Mouse (Mus musculus) MEL (cell line): ENCODE measurements around the gene Cpeb2.

Experiments used
- CHD1 ChIP-seq: IDR thresholded peaks from 2 replicates; pipeline ENCODE4 v1.6.1; 2012; ENCODE audit warnings: low read depth, mild to moderate bottlenecking, inconsistent platforms, low read length, improper control_type of control experiment
- CTCF ChIP-seq, 3 experiments: IDR thresholded peaks in 2 of 3; conservative IDR thresholded peaks in 1 of 3; 2 replicates each; pipeline ENCODE4 v1.5.1; 2011 to 2012; ENCODE audit warnings: low read length in 3 of 3, low read depth in 2 of 3, mild to moderate bottlenecking in 2 of 3, improper control_type of control experiment in 1 of 3, inconsistent platforms in 1 of 3, mixed read lengths in 1 of 3, moderate library complexity in 1 of 3; ENCODE audit not compliant: control insufficient read depth in 1 of 3, insufficient read depth in 1 of 3, poor library complexity in 1 of 3, severe bottlenecking in 1 of 3
- ELF1 ChIP-seq: IDR thresholded peaks from 2 replicates; pipeline ENCODE4 v1.6.1; 2014; ENCODE audit warnings: low read depth, mild to moderate bottlenecking, inconsistent platforms, low read length, improper control_type of control experiment, moderate library complexity
- MAFK ChIP-seq: IDR thresholded peaks from 2 replicates; pipeline ENCODE4 v1.6.1; 2011; ENCODE audit warnings: low read depth, mild to moderate bottlenecking, low read length, improper control_type of control experiment, borderline replicate concordance
- POLR2A ChIP-seq, 2 experiments: IDR thresholded peaks; 2 replicates each; pipeline ENCODE4 v1.6.1; 2011 to 2012; ENCODE audit warnings: low read length in 2 of 2, mild to moderate bottlenecking in 2 of 2, control low read depth in 1 of 2, improper control_type of control experiment in 1 of 2, low read depth in 1 of 2, moderate library complexity in 1 of 2; ENCODE audit not compliant: control insufficient read depth in 1 of 2, insufficient read depth in 1 of 2, poor library complexity in 1 of 2
- USF2 ChIP-seq, 2 experiments: IDR thresholded peaks; 2 replicates each; pipeline ENCODE4 v1.6.1; 2011 to 2012; ENCODE audit warnings: improper control_type of control experiment in 2 of 2, low read length in 2 of 2, borderline replicate concordance in 1 of 2, inconsistent platforms in 1 of 2, low read depth in 1 of 2, mild to moderate bottlenecking in 1 of 2; ENCODE audit not compliant: insufficient read depth in 1 of 2

- TF ChIP-seq MAFK (no peak), USF2 (IDR thresholded peaks at IDR 0.05; ENCODE audit: borderline replicate concordance in 1 of 2, insufficient read depth in 1 of 2, low read depth in 1 of 2, low read length in 2 of 2) (no peak), POLR2A (IDR thresholded peaks at IDR 0.05; ENCODE audit: control insufficient read depth in 1 of 2, insufficient read depth in 1 of 2, low read depth in 1 of 2, low read length in 2 of 2, poor library complexity in 1 of 2) (no peak), CTCF (IDR thresholded peaks at IDR 0.05 in 2 of 3, conservative IDR thresholded peaks at IDR 0.05 in 1 of 3; ENCODE audit: control insufficient read depth in 1 of 3, insufficient read depth in 1 of 3, low read depth in 2 of 3, low read length in 3 of 3, poor library complexity in 1 of 3, severe bottlenecking in 1 of 3) (no peak), ELF1 (no peak), CHD1 (no peak)
Measured at GRCm38 (mm10) chr5:43183556-43183955, 49.4 kb upstream of the Cpeb2 start.
